Mouse (Mus musculus) frontal cortex, adult 2 months (tissue): ENCODE data around the gene Aph1b. TPM values are rescaled to one million over a fixed set of nuclear protein-coding genes. Genes with fewer than 3 reads are reported as not detected.

Source experiments
- DNase-seq, 2 experiments: peaks; one replicate each; pipeline ENCODE4 v3.0.0; 2022; ENCODE audit warnings: low spot score in 1 of 2; ENCODE audit errors: extremely low spot score in 1 of 2
- polyA plus RNA-seq: library from polyadenylated mRNA; depleted of rRNA; stranded (reverse); fragments of >200 nt; gene quantifications from 2 replicates; pipeline ENCODE4 v1.2.3, GENCODE M21; 2012; rRNA removed

The Aph1b gene
- polyA plus RNA-seq, 1 experiment = 18.1 TPM

GRCm38 (mm10) chr9:66748390-66748789, 46.9 kb downstream of the Aph1b start:
- DNase-seq = peak in 1 of 2 experiments; percentile 46

DNA sequence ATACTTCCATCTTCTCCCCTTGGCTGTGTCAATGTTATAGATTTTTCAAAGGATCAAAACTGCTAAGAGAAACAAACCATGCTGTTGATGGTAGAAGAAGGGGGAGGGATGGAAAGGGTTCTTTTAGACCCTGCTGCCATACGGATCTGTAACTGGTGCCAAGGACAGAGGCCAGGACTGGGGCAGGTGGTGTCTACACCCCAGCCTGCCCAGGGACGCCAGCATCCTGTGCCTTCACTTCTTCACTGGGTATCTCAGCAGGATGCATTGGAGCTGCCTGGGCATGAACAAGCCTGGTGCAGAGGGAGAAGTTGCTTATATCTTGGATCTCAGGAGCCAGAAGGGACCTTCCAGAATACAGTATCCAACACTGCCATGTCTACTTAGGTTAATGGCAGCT, 50.8 kb downstream of the Aph1b start:
- no peak for DNase-seq

- DNase-seq = no peak
These were observed 55.8 kb downstream of the Aph1b start for GRCm38 (mm10) chr9:66739516-66739915.

DNA sequence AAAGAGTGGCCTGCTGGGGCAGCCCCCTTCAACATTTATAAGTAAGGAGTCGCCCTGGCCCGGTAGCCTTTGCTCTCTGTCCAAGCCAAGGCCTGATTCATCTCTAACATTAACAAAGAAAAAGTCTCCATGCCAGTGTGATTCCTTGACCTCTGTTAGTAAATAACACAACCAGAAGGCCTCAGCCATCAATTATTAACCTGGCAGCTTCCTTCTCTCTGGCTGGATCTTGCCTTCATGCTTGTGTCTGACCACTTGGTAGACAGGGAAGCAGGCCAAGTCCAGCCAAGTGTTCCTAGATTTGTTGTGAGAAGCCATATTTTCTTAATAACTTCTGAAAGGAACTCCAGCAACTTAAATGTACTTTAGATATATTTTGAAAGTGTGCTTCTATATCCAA, 58.7 kb downstream of the Aph1b start:
- DNase-seq = no peak

DNA sequence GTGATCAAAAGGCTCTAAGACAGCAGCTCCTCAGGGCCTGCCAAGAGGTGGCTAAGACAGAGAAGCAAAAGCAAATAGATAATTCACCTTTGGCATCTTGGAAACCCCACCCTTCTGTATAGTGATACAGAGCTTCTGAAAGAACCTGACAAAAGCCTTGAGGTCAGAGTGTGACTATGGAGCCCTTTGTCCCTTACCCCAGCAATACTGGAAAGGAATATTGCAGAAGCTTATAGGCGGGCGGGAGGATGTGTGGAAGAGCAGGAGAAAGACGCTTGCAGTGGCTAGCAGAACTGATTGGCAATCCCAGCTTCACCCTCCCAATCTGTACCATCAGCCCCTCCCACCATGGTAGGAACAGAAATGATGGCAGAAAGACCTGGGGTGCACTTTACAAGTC, 59.3 kb downstream of the Aph1b start:
- DNase-seq = no peak

DNA sequence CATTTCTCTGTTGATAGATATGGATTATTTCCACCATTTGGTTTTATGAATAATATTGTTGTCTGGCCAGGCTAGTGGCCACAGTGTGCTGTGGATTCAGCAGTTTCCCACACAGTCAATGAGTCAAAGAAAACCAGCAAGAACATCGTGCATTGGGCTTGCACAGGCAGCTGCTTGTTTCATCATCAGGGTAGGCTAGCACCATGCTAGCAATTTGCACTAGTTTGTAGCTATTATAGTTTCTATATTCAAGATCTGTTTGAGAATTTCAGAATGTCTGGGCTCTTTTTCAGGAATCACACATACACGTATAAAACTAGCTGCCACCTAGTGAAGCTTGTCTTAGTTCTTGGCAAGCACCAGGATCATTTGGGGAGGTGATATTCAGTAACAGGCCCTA, 60.2 kb downstream of the Aph1b start:
- DNase-seq = peak in 1 of 2 experiments; percentile 41

DNA sequence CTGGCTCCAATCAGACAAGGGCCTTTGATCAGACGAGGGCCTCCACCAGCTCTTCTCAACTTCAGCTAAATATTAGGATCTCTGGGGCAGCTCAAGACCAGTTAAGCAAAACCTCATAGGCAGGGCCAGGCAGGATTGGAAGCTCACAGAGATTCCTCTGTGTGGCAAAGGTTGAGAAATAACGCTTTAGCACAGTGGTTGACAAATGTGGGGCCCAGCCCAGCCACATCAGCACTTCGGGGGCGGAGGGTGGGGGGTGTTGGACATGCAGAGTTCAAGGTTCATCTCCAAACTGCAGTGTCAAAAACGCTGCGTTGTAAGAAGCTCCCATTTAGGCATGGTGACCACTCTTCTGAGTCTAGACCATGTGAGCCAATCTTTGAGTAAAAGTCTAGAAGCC, 60.7 kb downstream of the Aph1b start:
- no peak for DNase-seq

DNA sequence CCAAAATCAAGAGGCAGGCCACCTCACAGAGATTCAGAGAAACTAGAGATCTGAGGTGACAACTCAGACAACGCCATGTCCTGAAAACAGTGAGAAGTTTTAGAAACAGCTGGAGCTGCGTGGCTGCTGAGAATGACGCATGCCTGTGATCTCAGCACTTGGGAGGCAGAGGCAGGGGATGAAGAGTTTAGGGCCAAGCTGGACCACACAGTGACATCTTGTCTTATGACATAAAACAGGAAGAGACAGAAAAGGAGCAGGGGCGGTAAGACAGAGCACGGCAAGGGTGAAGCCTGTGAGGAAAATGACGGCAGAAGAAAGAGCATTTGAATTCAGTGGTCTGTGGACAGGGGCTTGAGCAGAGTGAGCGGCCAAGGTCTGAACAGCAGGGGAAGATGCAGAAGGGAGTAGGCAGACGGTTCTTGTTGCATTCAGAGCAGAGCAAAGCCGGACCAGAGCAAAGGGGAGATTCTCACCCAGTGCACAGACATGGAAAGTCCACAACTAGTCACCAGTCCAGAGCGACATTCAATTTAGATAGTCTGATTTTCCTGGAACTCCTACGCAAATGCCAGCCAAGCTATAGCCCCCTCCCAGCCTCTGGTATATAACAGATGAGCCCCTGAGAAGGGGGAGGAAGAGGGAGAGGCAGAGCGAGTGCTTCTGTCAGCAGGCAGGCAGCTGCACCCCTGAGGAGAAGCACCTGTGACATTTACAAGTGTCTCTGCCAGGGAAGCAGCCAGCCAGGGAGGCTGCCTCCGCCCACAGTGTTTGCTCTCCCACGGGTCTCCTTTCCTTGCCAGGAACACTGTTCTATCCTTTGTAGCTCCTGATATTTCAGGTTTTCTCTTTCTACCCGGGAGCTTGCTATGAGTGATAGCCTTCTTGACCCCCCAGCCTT, 62.2 kb downstream of the Aph1b start:
- peak; percentile 67 to 85 for DNase-seq

GRCm38 (mm10) chr9:66731284-66731683, 64.0 kb downstream of the Aph1b start:
- DNase-seq = no peak

- DNase-seq = no peak
These were observed 64.7 kb downstream of the Aph1b start for GRCm38 (mm10) chr9:66730556-66730955.

DNA sequence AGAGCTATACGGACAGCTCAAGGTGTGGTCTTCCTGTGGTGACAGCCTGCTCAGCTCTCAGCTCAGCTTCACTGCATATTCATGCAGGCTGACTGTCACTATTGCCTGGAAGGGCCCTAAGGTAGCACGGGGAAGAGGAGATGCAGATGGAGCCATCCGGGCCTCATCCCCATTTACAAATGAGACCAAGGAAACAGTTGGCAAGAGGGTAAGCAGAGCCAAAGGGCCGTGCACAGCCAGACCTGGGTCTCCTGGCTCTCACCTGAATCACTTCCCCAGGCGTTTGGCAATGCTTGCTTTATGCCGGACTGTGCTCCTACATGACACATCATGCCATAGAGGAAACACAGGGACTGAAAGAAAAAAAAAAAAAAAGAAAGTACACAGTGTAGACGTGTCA, 68.0 kb downstream of the Aph1b start:
- no peak for DNase-seq

DNA sequence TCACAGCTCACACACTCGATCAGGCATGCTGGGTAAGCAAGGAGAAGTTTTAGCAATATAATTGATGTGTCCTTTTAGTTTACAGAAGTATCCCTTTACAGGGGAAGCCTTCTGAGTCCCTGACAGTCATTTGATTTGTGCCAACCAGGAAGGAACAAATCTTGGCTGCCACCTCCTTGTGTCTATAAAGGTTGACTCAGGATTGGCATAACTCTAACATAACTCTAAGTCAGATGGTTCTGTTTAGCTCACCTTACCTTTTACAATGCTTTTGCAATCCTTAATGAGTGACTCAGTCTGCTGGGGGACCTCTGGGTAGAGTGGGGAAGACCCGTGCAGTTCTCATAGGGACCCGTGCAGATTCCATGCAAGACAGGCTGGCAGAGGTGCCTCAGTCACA, 69.7 kb downstream of the Aph1b start:
- no peak for DNase-seq

Other genes with a start within 250 kb of the Aph1b start
- 38.5 and 41.2 TPM in 2 replicates for gene Usp3, start 202.3 kb downstream of the Aph1b start, polyA plus RNA-seq
- 10.6 and 13.6 TPM in 2 replicates for gene Car12, start 81.8 kb downstream of the Aph1b start, polyA plus RNA-seq
- gene Gm10647, start 1.5 kb upstream of the Aph1b start, polyA plus RNA-seq = 0.42 and 0.44 TPM in 2 replicates
- 7.1 and 7.2 TPM in 2 replicates for gene Aph1c, start 39.2 kb upstream of the Aph1b start, polyA plus RNA-seq
- 17.8 and 19.4 TPM in 2 replicates for gene Rab8b, start 124.2 kb upstream of the Aph1b start, polyA plus RNA-seq
- 54.6 and 58.6 TPM in 2 replicates for gene Rps27l, start 150.6 kb upstream of the Aph1b start, polyA plus RNA-seq
- gene Lactb, start 180.0 kb upstream of the Aph1b start, polyA plus RNA-seq = 20.4 and 21.0 TPM in 2 replicates